Mouse (Mus musculus): ENCODE results near the gene Bad.

Gene Bad

GRCm38 (mm10) chr19:6994489-6994888 is 52.8 kb downstream of the Bad start:
- H3K9me3 ChIP-seq (ENCODE audit: low read length): peaks cover 12% of the 10 kb centered on the region
- peaks cover 80% of the 10 kb centered on the region for H3K4me1 ChIP-seq (replicated peaks; ENCODE audit: low read depth, low read length)
- TF ChIP-seq NANOG (IDR thresholded peaks at IDR 0.05; ENCODE audit: borderline replicate concordance, low read length) (no peak), POU5F1 (IDR thresholded peaks at IDR 0.05; ENCODE audit: borderline replicate concordance, low read length) (no peak), CTCF (conservative IDR thresholded peaks at IDR 0.05; ENCODE audit: low read length) (no peak)
- H3K4me3 ChIP-seq (replicated peaks; ENCODE audit: low read length): peak overlapping the region; percentile 84; the same call in 1 of the 2 replicates
- H3K27me3 ChIP-seq (ENCODE audit: insufficient read depth, low read length): no peaks in the 10 kb centered on the region
- H3K36me3 ChIP-seq (ENCODE audit: insufficient read depth, low read length): peaks cover 20% of the 10 kb centered on the region

- Histone ChIP-seq H3K4me1 (replicated peaks; ENCODE audit: low read depth, low read length) (peaks cover 72% of the 10 kb centered on the region), H3K27me3 (ENCODE audit: insufficient read depth, low read length) (no peaks in the 10 kb centered on the region), H3K36me3 (ENCODE audit: insufficient read depth, low read length) (peaks cover 27% of the 10 kb centered on the region), H3K4me3 (replicated peaks; ENCODE audit: low read length) (peak overlapping the region; percentile 84), H3K9me3 (ENCODE audit: low read length) (peaks cover 19% of the 10 kb centered on the region)
- no peak for TF ChIP-seq POU5F1 (IDR thresholded peaks at IDR 0.05; ENCODE audit: borderline replicate concordance, low read length)
- TF ChIP-seq NANOG (IDR thresholded peaks at IDR 0.05; ENCODE audit: borderline replicate concordance, low read length): no peak
Measured at GRCm38 (mm10) chr19:6995255-6995991, 53.8 kb downstream of the Bad start.

- H3K36me3 ChIP-seq (ENCODE audit: insufficient read depth, low read length): peaks cover 28% of the 10 kb centered on the region
- peaks cover 66% of the 10 kb centered on the region for H3K4me1 ChIP-seq (replicated peaks; ENCODE audit: low read depth, low read length)
- H3K27me3 ChIP-seq (ENCODE audit: insufficient read depth, low read length): no peaks in the 10 kb centered on the region
- peak within 1 kb of the TSS; percentile 84 for H3K4me3 ChIP-seq (replicated peaks; ENCODE audit: low read length)
- peaks cover 19% of the 10 kb centered on the region for H3K9me3 ChIP-seq (ENCODE audit: low read length)
- TF ChIP-seq POU5F1 (IDR thresholded peaks at IDR 0.05; ENCODE audit: borderline replicate concordance, low read length) (no peak), CTCF (conservative IDR thresholded peaks at IDR 0.05; ENCODE audit: low read length) (no peak), NANOG (IDR thresholded peaks at IDR 0.05; ENCODE audit: borderline replicate concordance, low read length) (no peak)
Measured at GRCm38 (mm10) chr19:6996006-6996405, 54.3 kb downstream of the Bad start, which contains the start of the genes Nudt22 and Trpt1. Gene Nudt22, minus strand, starts transcription at chr19:6996117. Gene Trpt1, plus strand, starts transcription at chr19:6996131.

GRCm38 (mm10) chr19:6997721-6998290 is 56.1 kb downstream of the Bad start:
- peaks cover 31% of the 10 kb centered on the region for H3K36me3 ChIP-seq (ENCODE audit: insufficient read depth, low read length)
- H3K4me3 ChIP-seq (replicated peaks; ENCODE audit: low read length): no peak overlapping the region
- H3K27me3 ChIP-seq (ENCODE audit: insufficient read depth, low read length): no peaks in the 10 kb centered on the region
- TF ChIP-seq NANOG (IDR thresholded peaks at IDR 0.05; ENCODE audit: borderline replicate concordance, low read length) (no peak), POU5F1 (IDR thresholded peaks at IDR 0.05; ENCODE audit: borderline replicate concordance, low read length) (no peak), CTCF (conservative IDR thresholded peaks at IDR 0.05; ENCODE audit: low read length) (no peak)
- H3K9me3 ChIP-seq (ENCODE audit: low read length): peaks cover 19% of the 10 kb centered on the region
- H3K4me1 ChIP-seq (replicated peaks; ENCODE audit: low read depth, low read length): peaks cover 59% of the 10 kb centered on the region

- peak overlapping the region; percentile 3; the same call in 1 of the 2 replicates for H3K4me3 ChIP-seq (replicated peaks; ENCODE audit: low read length)
- no peak for TF ChIP-seq NANOG (IDR thresholded peaks at IDR 0.05; ENCODE audit: borderline replicate concordance, low read length)
- TF ChIP-seq POU5F1 (IDR thresholded peaks at IDR 0.05; ENCODE audit: borderline replicate concordance, low read length): no peak
- TF ChIP-seq CTCF (conservative IDR thresholded peaks at IDR 0.05; ENCODE audit: low read length): no peak
- H3K27me3 ChIP-seq (ENCODE audit: insufficient read depth, low read length): no peaks in the 10 kb centered on the region
- H3K4me1 ChIP-seq (replicated peaks; ENCODE audit: low read depth, low read length): peaks cover 56% of the 10 kb centered on the region
- peaks cover 19% of the 10 kb centered on the region for H3K9me3 ChIP-seq (ENCODE audit: low read length)
- H3K36me3 ChIP-seq (ENCODE audit: insufficient read depth, low read length): peaks cover 31% of the 10 kb centered on the region
Measured at GRCm38 (mm10) chr19:6999360-7000063, 57.9 kb downstream of the Bad start.
